10 mouse cellular contexts compared by ENCODE assay signal in the genomic region with DNA sequence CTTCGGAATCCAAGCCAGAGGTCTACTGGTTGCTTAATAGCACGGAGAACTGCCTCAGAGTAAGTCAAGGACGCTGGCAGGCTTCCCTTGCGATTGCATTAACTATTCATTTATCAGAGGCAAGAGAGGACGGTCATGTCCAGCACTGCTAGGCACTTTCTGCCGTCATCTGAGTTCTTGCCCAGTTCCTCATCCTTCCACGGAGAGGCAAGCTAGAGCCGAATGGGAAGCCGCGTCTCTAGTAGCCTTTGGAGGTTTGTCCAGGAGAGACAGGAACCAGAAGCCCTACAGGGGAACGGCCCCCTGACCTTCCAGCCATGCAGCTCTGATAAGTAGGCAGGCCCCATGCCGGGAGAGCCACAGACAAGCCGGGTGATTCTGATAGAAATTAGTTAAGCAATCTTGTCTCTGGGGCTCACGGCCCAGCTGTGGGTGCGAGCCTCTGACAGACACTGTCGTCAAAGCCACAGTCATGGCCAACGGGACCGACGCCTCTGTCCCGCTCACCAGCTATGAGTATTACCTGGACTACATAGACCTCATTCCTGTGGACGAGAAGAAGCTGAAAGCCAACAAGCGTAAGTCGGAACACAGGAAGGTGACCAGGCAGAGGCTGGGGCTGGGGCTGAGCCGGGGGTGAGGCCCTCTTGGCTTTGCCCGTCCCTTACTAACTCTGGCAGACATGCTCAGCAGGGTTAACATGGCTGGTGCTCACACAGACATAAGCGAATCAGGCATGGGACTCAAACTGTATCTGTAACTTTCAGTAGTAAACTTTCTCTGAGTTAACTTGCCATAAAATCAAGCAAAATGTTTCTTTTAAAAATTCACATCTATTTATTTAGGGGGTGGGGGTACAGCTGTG. TPM values are rescaled to one million over a fixed set of nuclear protein-coding genes. Genes with fewer than 3 reads are reported as not detected.
DNase-seq lines count a peak whose midpoint lies in the region; ATAC-seq and TF ChIP-seq lines count a peak whose summit lies in the region.
"Had no signal": no experiment of that assay in that cellular context is flagged by ENCODE, and none has a peak within 500 bp of the region (broad histone marks: within the 10 kb centered on the region; RNA-seq: fewer than 3 reads in every experiment).

A gene (plus strand): TSS at position 116 of the 865 bp plus-strand sequence.

- peak; percentile 84 for ATAC-seq in liver, embryonic 16.5 days (ENCODE audit: low read depth)
- ATAC-seq in frontal cortex, adult (ENCODE audit: low TSS enrichment), result no peak

- H3K4me1 ChIP-seq in thymus, adult 2 months (replicated peaks; ENCODE audit: control insufficient read depth, insufficient read depth, low read length), result peaks cover under 1% of the 10 kb centered on the region; the same call in 1 of the 2 replicates
- H3K4me1 ChIP-seq in heart, embryonic 10.5 days, result peaks cover 51% of the 10 kb centered on the region
- peaks cover 30% of the 10 kb centered on the region for H3K4me1 ChIP-seq in liver, embryonic 16.5 days (ENCODE audit: control insufficient read depth, low read depth, low read length)
- no peaks in the 10 kb centered on the region for H3K4me1 ChIP-seq in cerebellum, adult 2 months (ENCODE audit: control insufficient read depth, insufficient read depth, low read length)

- no peak for DNase-seq in thymus, adult 2 months
- DNase-seq in thymus, postnatal 25 days, result no peak
- peak; percentile 95 for DNase-seq in heart, embryonic 10.5 days (ENCODE audit: low spot score)
- DNase-seq in gastrocnemius, postnatal 36 days, result no peak
- DNase-seq in cerebellum, adult 2 months, result no peak
- DNase-seq: cerebellum, adult 9-11 months had no signal

- no peaks in the 10 kb centered on the region for H3K36me3 ChIP-seq in thymus, adult 2 months (ENCODE audit: control insufficient read depth, insufficient read depth, low read length)
- no peaks in the 10 kb centered on the region for H3K36me3 ChIP-seq in heart, embryonic 10.5 days
- H3K36me3 ChIP-seq in liver, embryonic 16.5 days (ENCODE audit: control insufficient read depth, insufficient read depth), result no peaks in the 10 kb centered on the region
- H3K36me3 ChIP-seq: hindbrain, embryonic 15.5 days; midbrain, embryonic 12.5 days had no signal

- TF ChIP-seq CTCF in thymus, adult 2 months (IDR thresholded peaks at IDR 0.05; ENCODE audit: borderline replicate concordance, control insufficient read depth, extremely low read depth, insufficient read depth, low read length, poor library complexity), result no peak
- no peak for TF ChIP-seq CTCF in cerebellum, adult 2 months (IDR thresholded peaks at IDR 0.05; ENCODE audit: borderline replicate concordance, insufficient read depth, low read depth, low read length)

- 93% methylated on average over 26 of the region's 26 CpGs for WGBS in thymus, adult 2 months
- 41% methylated on average over 26 of the region's 26 CpGs for WGBS in heart, embryonic 10.5 days
- 40% methylated on average over 26 of the region's 26 CpGs for WGBS in liver, embryonic 16.5 days (ENCODE audit: insufficient replicate concordance)
- 77% methylated on average over 26 of the region's 26 CpGs for WGBS in cerebellum, adult 2 months

- no peak within 1 kb of the TSS for H3K27ac ChIP-seq in thymus, adult 2 months (ENCODE audit: control insufficient read depth, insufficient read depth, low read length)
- H3K27ac ChIP-seq in heart, embryonic 10.5 days, result peak within 1 kb of the TSS; percentile 80
- H3K27ac ChIP-seq in liver, embryonic 16.5 days (ENCODE audit: low read length), result peak within 1 kb of the TSS; percentile 76
- no peak within 1 kb of the TSS for H3K27ac ChIP-seq in cerebellum, adult 2 months (ENCODE audit: insufficient read depth, low read length)
- H3K27ac ChIP-seq: hindbrain, embryonic 15.5 days; midbrain, embryonic 12.5 days had no signal

- H3K27me3 ChIP-seq in thymus, adult 2 months (ENCODE audit: control insufficient read depth, insufficient read depth, low read length), result no peaks in the 10 kb centered on the region
- H3K27me3 ChIP-seq in heart, embryonic 10.5 days (ENCODE audit: insufficient read depth, poor library complexity, severe bottlenecking), result no peaks in the 10 kb centered on the region
- H3K27me3 ChIP-seq in liver, embryonic 16.5 days (ENCODE audit: control insufficient read depth, insufficient read depth, low read depth, low read length), result no peaks in the 10 kb centered on the region
- H3K27me3 ChIP-seq in cerebellum, adult 2 months (ENCODE audit: control insufficient read depth, insufficient read depth, low read length), result no peaks in the 10 kb centered on the region
- H3K27me3 ChIP-seq: hindbrain, embryonic 15.5 days; midbrain, embryonic 12.5 days had no signal

- intact Hi-C loops in gastrocnemius, postnatal 36 days (cut with DNase I), result no loop called here

- no peak for TF ChIP-seq POLR2A in thymus, adult 2 months (IDR thresholded peaks at IDR 0.05; ENCODE audit: control insufficient read depth, extremely low read depth, insufficient read depth, low read length, poor library complexity)
- no peak for TF ChIP-seq POLR2A in cerebellum, adult 2 months (IDR thresholded peaks at IDR 0.05; ENCODE audit: borderline replicate concordance, insufficient read depth, low read length)

- H3K9ac ChIP-seq in liver, embryonic 16.5 days (ENCODE audit: low read depth, low read length), result peak within 1 kb of the TSS; percentile 64
- H3K9ac ChIP-seq: hindbrain, embryonic 15.5 days; midbrain, embryonic 12.5 days had no signal

- no peaks in the 10 kb centered on the region for H3K9me3 ChIP-seq in heart, embryonic 10.5 days
- no peaks in the 10 kb centered on the region for H3K9me3 ChIP-seq in liver, embryonic 16.5 days (replicated peaks; ENCODE audit: control insufficient read depth, low read length)
- H3K9me3 ChIP-seq: hindbrain, embryonic 15.5 days; midbrain, embryonic 12.5 days had no signal

- no peak within 1 kb of the TSS for H3K4me3 ChIP-seq in thymus, adult 2 months (ENCODE audit: control insufficient read depth, insufficient read depth, low read length)
- peak within 1 kb of the TSS; percentile 51 for H3K4me3 ChIP-seq in heart, embryonic 10.5 days
- peak within 1 kb of the TSS; percentile 62 for H3K4me3 ChIP-seq in liver, embryonic 16.5 days (ENCODE audit: low read depth, low read length)
- H3K4me3 ChIP-seq in cerebellum, adult 2 months (replicated peaks; ENCODE audit: insufficient read depth, low read depth, low read length), result no peak within 1 kb of the TSS
- H3K4me3 ChIP-seq: hindbrain, embryonic 15.5 days; midbrain, embryonic 12.5 days had no signal

- peak within 1 kb of the TSS; percentile 60 for H3K4me2 ChIP-seq in liver, embryonic 16.5 days (ENCODE audit: low read depth, low read length)
- H3K4me2 ChIP-seq: hindbrain, embryonic 15.5 days; midbrain, embryonic 12.5 days had no signal

RNA-seq across cellular contexts. Expression of the gene that starts here (rescaled TPM):
- 39.0 and 41.1 TPM in 2 replicates for polyA plus RNA-seq in thymus, adult 2 months (2012; rRNA removed)
- 26.7 and 37.5 TPM in 2 replicates for polyA plus RNA-seq in heart, embryonic 10.5 days (2016; fragmentation: Nextera tagmentation; extraction: Ambion mirVana)
- 24.2 and 25.0 TPM in 2 replicates for polyA plus RNA-seq in liver, embryonic 16.5 days (2015; fragmentation: Nextera tagmentation; extraction: Ambion mirVana)
- 1 to 10 TPM in 1 of 2 experiments, under 1 TPM in 1; 0.43 to 1.5 TPM for total RNA-seq in gastrocnemius, postnatal 36 days (2021)
- 0.13 and 0.51 TPM in 2 replicates for polyA plus RNA-seq in cerebellum, adult 2 months (2012; rRNA removed)
- polyA plus RNA-seq: midbrain, embryonic 12.5 days had no signal

Comparison
In these comparisons a context has a peak if more than half of its experiments do, and no peak if none do; other contexts are left out.
1. RNA of the gene that starts here (polyA plus RNA-seq): 39.0 to 41.1 TPM in thymus, adult 2 months, 26.7 to 37.5 TPM in heart, embryonic 10.5 days and 24.2 to 25.0 TPM in liver, embryonic 16.5 days; 0.13 to 0.51 TPM in cerebellum, adult 2 months; every median in the first group is over 10 times any median in the second.
2. H3K27ac ChIP-seq: peak in heart, embryonic 10.5 days (single experiment) and liver, embryonic 16.5 days (single experiment); none in thymus, adult 2 months (single experiment) and cerebellum, adult 2 months (single experiment).
3. H3K4me3 ChIP-seq: peak in heart, embryonic 10.5 days (single experiment) and liver, embryonic 16.5 days (single experiment); none in thymus, adult 2 months (single experiment) and cerebellum, adult 2 months (single experiment).